Mouse (Mus musculus): Measurements from ENCODE around the gene Pdgfc.
"Not testable (repeated sequence)": the region's sequence is repeated elsewhere in the genome, so short reads cannot be mapped to it uniquely, and the experiment has no call there.

DNA sequence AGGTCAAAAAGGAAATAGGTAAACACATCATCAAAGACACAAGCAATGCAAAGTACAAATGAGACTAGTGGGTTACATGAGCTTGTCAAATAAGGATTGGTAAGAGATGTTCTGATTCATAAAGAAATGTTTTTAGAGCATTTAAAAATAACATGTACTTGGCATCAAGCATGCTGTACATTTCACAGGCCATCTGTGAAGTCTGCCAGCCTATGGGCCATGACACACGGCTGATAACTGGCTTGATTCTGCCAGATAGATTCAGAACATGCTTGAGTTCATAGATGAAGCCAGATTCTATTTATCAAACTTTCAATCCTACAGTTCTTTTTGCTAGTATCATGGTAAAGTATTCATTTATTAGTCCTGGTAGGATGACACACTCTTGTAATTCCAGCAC, 101.8 kb downstream of the Pdgfc start:
- TF ChIP-seq CTCF (conservative IDR thresholded peaks at IDR 0.05; ENCODE audit: low read length); POU5F1 (IDR thresholded peaks at IDR 0.05; ENCODE audit: borderline replicate concordance, low read length); NANOG (IDR thresholded peaks at IDR 0.05; ENCODE audit: borderline replicate concordance, low read length): not testable (repeated sequence)

All from E14TG2a.4 (cell line).